Mouse (Mus musculus) MEL (cell line): Measurements from ENCODE around the gene AI837181.

Experiments used
- CTCF ChIP-seq, 3 experiments: IDR thresholded peaks in 2 of 3; conservative IDR thresholded peaks in 1 of 3; 2 replicates each; pipeline ENCODE4 v1.5.1; 2011 to 2012; ENCODE audit warnings: low read length in 3 of 3, low read depth in 2 of 3, mild to moderate bottlenecking in 2 of 3, improper control_type of control experiment in 1 of 3, inconsistent platforms in 1 of 3, mixed read lengths in 1 of 3, moderate library complexity in 1 of 3; ENCODE audit not compliant: control insufficient read depth in 1 of 3, insufficient read depth in 1 of 3, poor library complexity in 1 of 3, severe bottlenecking in 1 of 3
- EP300 ChIP-seq, 2 experiments: IDR thresholded peaks; 2 replicates each; pipeline ENCODE4 v1.6.1; 2011; ENCODE audit warnings: improper control_type of control experiment in 2 of 2, low read length in 2 of 2, low read depth in 1 of 2, mild to moderate bottlenecking in 1 of 2
- KAT2A ChIP-seq: conservative IDR thresholded peaks from 2 replicates; pipeline ENCODE4 v1.6.1; 2012; ENCODE audit warnings: low read depth, low read length, improper control_type of control experiment, inconsistent platforms
- MAFK ChIP-seq: IDR thresholded peaks from 2 replicates; pipeline ENCODE4 v1.6.1; 2011; ENCODE audit warnings: low read depth, mild to moderate bottlenecking, low read length, improper control_type of control experiment, borderline replicate concordance
- POLR2A ChIP-seq, 2 experiments: IDR thresholded peaks; 2 replicates each; pipeline ENCODE4 v1.6.1; 2011 to 2012; ENCODE audit warnings: low read length in 2 of 2, mild to moderate bottlenecking in 2 of 2, control low read depth in 1 of 2, improper control_type of control experiment in 1 of 2, low read depth in 1 of 2, moderate library complexity in 1 of 2; ENCODE audit not compliant: control insufficient read depth in 1 of 2, insufficient read depth in 1 of 2, poor library complexity in 1 of 2
- RCOR1 ChIP-seq: IDR thresholded peaks from 2 replicates; pipeline ENCODE4 v1.6.1; 2012; ENCODE audit warnings: low read depth, mild to moderate bottlenecking, inconsistent platforms, low read length, improper control_type of control experiment
- USF1 ChIP-seq: IDR thresholded peaks from 2 replicates; pipeline ENCODE4 v1.6.1; 2014; ENCODE audit warnings: low read depth, mild to moderate bottlenecking, inconsistent platforms, low read length, improper control_type of control experiment, moderate library complexity
- ZMIZ1 ChIP-seq: IDR thresholded peaks from 2 replicates; pipeline ENCODE4 v1.6.1; 2012; ENCODE audit warnings: low read depth, mild to moderate bottlenecking, inconsistent platforms, low read length, improper control_type of control experiment, moderate library complexity

GRCm38 (mm10) chr19:5459019-5459418 is 34.1 kb downstream of the AI837181 start:
- no peak for TF ChIP-seq POLR2A (IDR thresholded peaks at IDR 0.05; ENCODE audit: control insufficient read depth in 1 of 2, insufficient read depth in 1 of 2, low read depth in 1 of 2, low read length in 2 of 2, poor library complexity in 1 of 2)
- no peak for TF ChIP-seq ZMIZ1
- no peak for TF ChIP-seq KAT2A
- TF ChIP-seq CTCF (IDR thresholded peaks at IDR 0.05 in 2 of 3, conservative IDR thresholded peaks at IDR 0.05 in 1 of 3; ENCODE audit: control insufficient read depth in 1 of 3, insufficient read depth in 1 of 3, low read depth in 2 of 3, low read length in 3 of 3, poor library complexity in 1 of 3, severe bottlenecking in 1 of 3) = no peak
- no peak for TF ChIP-seq USF1
- no peak for TF ChIP-seq MAFK
- TF ChIP-seq EP300 (IDR thresholded peaks at IDR 0.05; ENCODE audit: low read depth in 1 of 2, low read length in 2 of 2) = no peak
- TF ChIP-seq RCOR1 = no peak
